Mouse (Mus musculus): ENCODE measurements at regions not wholly inside any gene's neighbourhood (a gene's known extent, or its start where the extent isn't known, plus 50 kb on each side); places are given as distances from the start of the nearest gene placed in this dataset.

GRCm38 (mm10) chr12:25559601-25560000, 462.7 kb upstream of the Id2 start:
- TF ChIP-seq GABPA (IDR thresholded peaks at IDR 0.05; ENCODE audit: insufficient replicate concordance, low read depth, low read length) (no peak), KAT2A (IDR thresholded peaks at IDR 0.05; ENCODE audit: insufficient replicate concordance, low read length) (no peak), USF1 (IDR thresholded peaks at IDR 0.05; ENCODE audit: low read depth, low read length) (no peak), POLR2A (IDR thresholded peaks at IDR 0.05; ENCODE audit: low read depth, low read length) (no peak), SIN3A (IDR thresholded peaks at IDR 0.05; ENCODE audit: low read length) (no peak), MXI1 (IDR thresholded peaks at IDR 0.05; ENCODE audit: low read depth, low read length) (no peak), NELFE (IDR thresholded peaks at IDR 0.05; ENCODE audit: low read depth, low read length) (no peak), EP300 (IDR thresholded peaks at IDR 0.05; ENCODE audit: low read length) (no peak), ZKSCAN1 (IDR thresholded peaks at IDR 0.05; ENCODE audit: borderline replicate concordance, low read depth, low read length) (no peak)
- Histone ChIP-seq H3K9me3 (replicated peaks; ENCODE audit: low read length) (no peaks in the 10 kb centered on the region), H3K4me1 (ENCODE audit: control insufficient read depth in 1 of 2, insufficient read depth in 2 of 2) (no peaks in the 10 kb centered on the region), H3K27ac (ENCODE audit: insufficient read depth, low read depth) (no peak overlapping the region), H3K9ac (ENCODE audit: insufficient read depth, low read depth) (no peak overlapping the region), H3K27me3 (replicated peaks) (no peaks in the 10 kb centered on the region), H3K4me2 (ENCODE audit: insufficient read depth, low read depth, poor library complexity, severe bottlenecking) (no peak overlapping the region), H3K4me3 (replicated peaks in 1 of 3; ENCODE audit: low read depth in 2 of 3, low read length in 2 of 3, poor library complexity in 1 of 3) (no peak overlapping the region), H3K36me3 (replicated peaks in 1 of 2; ENCODE audit: control insufficient read depth in 1 of 2, insufficient read depth in 1 of 2, low read length in 1 of 2) (no peaks in the 10 kb centered on the region), H3K79me2 (replicated peaks; ENCODE audit: control insufficient read depth, extremely low read depth, insufficient read depth, poor library complexity, severe bottlenecking) (no peaks in the 10 kb centered on the region)
- dilution Hi-C loops (cut with MboI; ENCODE audit: extremely low pct_ligation_motif_present, extremely low pct_unique_long_range_greater_than_20kb, low sequenced_read_pairs) = no loop called here
- DNase-seq (ENCODE audit: extremely low read depth) = no peak
- in situ Hi-C loops (cut with MboI; ENCODE audit: low pct_ligation_motif_present, low pct_unique_long_range_greater_than_20kb, low sequenced_read_pairs) = no loop called here

GRCm38 (mm10) chr12:25553656-25554055, 456.7 kb upstream of the Id2 start:
- DNase-seq (ENCODE audit: extremely low read depth) = no peak
- H3K36me3 ChIP-seq (replicated peaks in 1 of 2; ENCODE audit: control insufficient read depth in 1 of 2, insufficient read depth in 1 of 2, low read length in 1 of 2) = no peaks in the 10 kb centered on the region
- dilution Hi-C loops (cut with MboI; ENCODE audit: extremely low pct_ligation_motif_present, extremely low pct_unique_long_range_greater_than_20kb, low sequenced_read_pairs) (no loop called here), in situ Hi-C loops (cut with MboI; ENCODE audit: low pct_ligation_motif_present, low pct_unique_long_range_greater_than_20kb, low sequenced_read_pairs) (no loop called here)
- H3K9me3 ChIP-seq (replicated peaks; ENCODE audit: low read length) = no peaks in the 10 kb centered on the region
- no peaks in the 10 kb centered on the region for H3K27me3 ChIP-seq (replicated peaks)
- H3K9ac ChIP-seq (ENCODE audit: insufficient read depth, low read depth) = no peak overlapping the region
- H3K4me2 ChIP-seq (ENCODE audit: insufficient read depth, low read depth, poor library complexity, severe bottlenecking) = no peak overlapping the region
- no peak overlapping the region for H3K27ac ChIP-seq (ENCODE audit: insufficient read depth, low read depth)
- H3K79me2 ChIP-seq (replicated peaks; ENCODE audit: control insufficient read depth, extremely low read depth, insufficient read depth, poor library complexity, severe bottlenecking) = no peaks in the 10 kb centered on the region
- H3K4me1 ChIP-seq (ENCODE audit: control insufficient read depth in 1 of 2, insufficient read depth in 2 of 2) = no peaks in the 10 kb centered on the region
- no peak overlapping the region for H3K4me3 ChIP-seq (replicated peaks in 1 of 3; ENCODE audit: low read depth in 2 of 3, low read length in 2 of 3, poor library complexity in 1 of 3)
- no peak for TF ChIP-seq NRF1 (IDR thresholded peaks at IDR 0.05; ENCODE audit: low read depth, low read length)
- TF ChIP-seq CHD1 (IDR thresholded peaks at IDR 0.05; ENCODE audit: low read depth, low read length) = no peak
- TF ChIP-seq IRF4 (IDR thresholded peaks at IDR 0.05; ENCODE audit: low read depth, low read length) = no peak
- TF ChIP-seq POLR2AphosphoS2 (IDR thresholded peaks at IDR 0.05; ENCODE audit: low read depth, low read length) = no peak
- no peak for TF ChIP-seq USF2 (conservative IDR thresholded peaks at IDR 0.05; ENCODE audit: low read depth, low read length)
- no peak for TF ChIP-seq NELFE (IDR thresholded peaks at IDR 0.05; ENCODE audit: low read depth, low read length)
- TF ChIP-seq KAT2A (IDR thresholded peaks at IDR 0.05; ENCODE audit: insufficient replicate concordance, low read length) = no peak
- TF ChIP-seq TCF12 (IDR thresholded peaks at IDR 0.05; ENCODE audit: low read depth, low read length) = no peak
- no peak for TF ChIP-seq EP300 (IDR thresholded peaks at IDR 0.05; ENCODE audit: low read length)
- TF ChIP-seq ZNF384 (IDR thresholded peaks at IDR 0.05; ENCODE audit: low read depth, low read length) = no peak
- TF ChIP-seq SMC3 (IDR thresholded peaks at IDR 0.05; ENCODE audit: low read depth, low read length) = no peak
- TF ChIP-seq SIN3A (IDR thresholded peaks at IDR 0.05; ENCODE audit: low read length) = no peak
- TF ChIP-seq BHLHE40 (IDR thresholded peaks at IDR 0.05; ENCODE audit: low read depth, low read length) = no peak
- no peak for TF ChIP-seq JUND (conservative IDR thresholded peaks at IDR 0.05; ENCODE audit: low read depth, low read length)
- TF ChIP-seq MAZ (IDR thresholded peaks at IDR 0.05; ENCODE audit: low read depth, low read length) = no peak
- no peak for TF ChIP-seq E2F4 (IDR thresholded peaks at IDR 0.05; ENCODE audit: insufficient replicate concordance, low read depth, low read length)
- no peak for TF ChIP-seq TBP (conservative IDR thresholded peaks at IDR 0.05; ENCODE audit: low read depth, low read length)
